Mouse (Mus musculus) heart, postnatal 10 days (tissue): ENCODE results near the gene Clca3a1. TPM values are rescaled to one million over a fixed set of nuclear protein-coding genes. Genes with fewer than 3 reads are reported as not detected.
"Not testable (repeated sequence)": the region's sequence is repeated elsewhere in the genome, so short reads cannot be mapped to it uniquely, and the experiment has no call there.

ENCODE experiments used
- DNase-seq, 2 experiments: peaks; one replicate each; pipeline ENCODE4 v3.0.0; 2021
- intact Hi-C: fragments of 180-260 bp; cut with DNase I; formaldehyde crosslinking; loops from one replicate; pipeline ENCODE4 v1.15.1; 2025
- total RNA-seq, 2 experiments: library from RNA; stranded (reverse); gene quantifications; 2 replicates each; pipeline ENCODE4 v1.2.3; 2021

Gene Clca3a1
- total RNA-seq: 1 to 10 TPM; 4.8 to 5.8 TPM

- intact Hi-C loops: no loop called here
- peak; percentile 35 to 42 for DNase-seq
These were observed at the start of gene Clca3a1 for GRCm38 (mm10) chr3:144760592-144761309. Gene Clca3a1 (minus strand): TSS chr3:144760977.

- DNase-seq, intact Hi-C loops: not testable (repeated sequence)
These were observed 47.6 kb upstream of the Clca3a1 start for GRCm38 (mm10) chr3:144808153-144808925.

GRCm38 (mm10) chr3:144806626-144807025 is 45.8 kb upstream of the Clca3a1 start:
- intact Hi-C loops, DNase-seq: not testable (repeated sequence)

- DNase-seq: peak; percentile 17 to 48
- intact Hi-C loops: no loop called here
These were observed 41.1 kb upstream of the Clca3a1 start for GRCm38 (mm10) chr3:144801861-144802260.

GRCm38 (mm10) chr3:144785181-144786148 is 24.7 kb upstream of the Clca3a1 start:
- DNase-seq: no peak
- intact Hi-C loops: no loop called here

- no peak for DNase-seq
- intact Hi-C loops: no loop called here
These were observed 4.4 kb upstream of the Clca3a1 start for GRCm38 (mm10) chr3:144765161-144765560.

- intact Hi-C loops: no loop called here
- no peak for DNase-seq
These were observed 677 bp upstream of the Clca3a1 start for GRCm38 (mm10) chr3:144761454-144761853.

GRCm38 (mm10) chr3:144759719-144760118 is 1.1 kb downstream of the Clca3a1 start:
- no peak for DNase-seq
- intact Hi-C loops: loop anchor here (2.0 kb wide), 1 partner anchor 59 kb away; the partner anchor contains the start of gene Clca3a2

GRCm38 (mm10) chr3:144756103-144756502 is 4.7 kb downstream of the Clca3a1 start:
- intact Hi-C loops, DNase-seq: not testable (repeated sequence)

GRCm38 (mm10) chr3:144753120-144753519 is 7.7 kb downstream of the Clca3a1 start:
- intact Hi-C loops: no loop called here
- no peak for DNase-seq

GRCm38 (mm10) chr3:144749062-144749963 is 11.5 kb downstream of the Clca3a1 start:
- DNase-seq, intact Hi-C loops: not testable (repeated sequence)

GRCm38 (mm10) chr3:144747706-144748105 is 13.1 kb downstream of the Clca3a1 start:
- DNase-seq, intact Hi-C loops: not testable (repeated sequence)

- DNase-seq: not testable (repeated sequence)
- intact Hi-C loops: loop anchor here (5.0 to 10.0 kb wide), 2 partner anchors 286 to 384 kb away; no protein-coding TSS in a partner anchor
These were observed 22.4 kb downstream of the Clca3a1 start for GRCm38 (mm10) chr3:144738396-144738795.

GRCm38 (mm10) chr3:144736831-144737230 is 23.9 kb downstream of the Clca3a1 start:
- intact Hi-C loops: loop anchor here (5.0 to 10.0 kb wide), 2 partner anchors 288 to 385 kb away; no protein-coding TSS in a partner anchor
- peak; percentile 29 to 74 for DNase-seq

GRCm38 (mm10) chr3:144723455-144723854 is 37.3 kb downstream of the Clca3a1 start:
- peak; percentile 54 to 78 for DNase-seq
- intact Hi-C loops: loop anchor here (5.0 kb wide), 2 partner anchors 191 to 399 kb away; no protein-coding TSS in a partner anchor

- intact Hi-C loops: loop anchor here (5.0 kb wide), 2 partner anchors 190 to 400 kb away; no protein-coding TSS in a partner anchor
- not testable (repeated sequence) for DNase-seq
These were observed 38.2 kb downstream of the Clca3a1 start for GRCm38 (mm10) chr3:144722566-144722965.

- intact Hi-C loops: loop anchor here (2.0 to 5.0 kb wide), 4 partner anchors 105 to 400 kb away; no protein-coding TSS in a partner anchor
These were observed 38.9 kb downstream of the Clca3a1 start for GRCm38 (mm10) chr3:144721860-144722256.

GRCm38 (mm10) chr3:144721077-144721859 is 39.5 kb downstream of the Clca3a1 start:
- intact Hi-C loops: loop anchor here (2.0 to 5.0 kb wide), 4 partner anchors 104 to 401 kb away; no protein-coding TSS in a partner anchor
- DNase-seq: no peak

More at GRCm38 (mm10) chr3:144721860-144722256, 38.9 kb downstream of the Clca3a1 start:
- no peak for DNase-seq
